Mouse (Mus musculus) heart, adult 10 weeks (tissue): ENCODE measurements around the gene Mmp23. TPM values are rescaled to one million over a fixed set of nuclear protein-coding genes. Genes with fewer than 3 reads are reported as not detected.

Experiments
- polyA plus RNA-seq: library from polyadenylated mRNA; stranded (reverse); fragments of 350-450 nt; fragmentation: Illumina TruSeq; extraction: RNeasy Lipid Tissue Mini Kit (QIAGEN cat#74804); gene quantifications from one replicate; pipeline ENCODE4 v1.2.3, GENCODE M21; 2014; ENCODE audit warnings: low read depth, low replicate concordance

Gene Mmp23
- 17.1 TPM for polyA plus RNA-seq

DNA sequence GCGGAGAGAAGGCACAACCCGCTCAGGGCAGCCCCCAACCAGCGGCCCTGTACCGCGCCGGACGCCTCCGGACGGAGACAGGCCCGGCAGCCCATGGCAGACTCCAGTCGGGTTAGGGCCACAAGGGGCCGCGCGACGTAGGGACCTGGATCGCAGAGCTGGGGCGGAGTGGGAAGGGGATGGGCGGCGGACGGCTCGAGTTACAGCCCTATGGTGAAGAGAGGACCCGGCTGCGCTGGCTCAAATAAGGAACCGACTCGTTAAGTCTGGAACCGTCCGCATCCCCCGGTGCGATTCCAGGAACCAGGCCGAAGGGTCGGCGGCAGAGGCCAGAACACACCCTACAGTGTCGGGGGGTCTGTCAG, at the start of gene Mmp23:
Gene Mmp23, minus strand, starts transcription at position 299 of the 365 bp plus-strand sequence.

DNA sequence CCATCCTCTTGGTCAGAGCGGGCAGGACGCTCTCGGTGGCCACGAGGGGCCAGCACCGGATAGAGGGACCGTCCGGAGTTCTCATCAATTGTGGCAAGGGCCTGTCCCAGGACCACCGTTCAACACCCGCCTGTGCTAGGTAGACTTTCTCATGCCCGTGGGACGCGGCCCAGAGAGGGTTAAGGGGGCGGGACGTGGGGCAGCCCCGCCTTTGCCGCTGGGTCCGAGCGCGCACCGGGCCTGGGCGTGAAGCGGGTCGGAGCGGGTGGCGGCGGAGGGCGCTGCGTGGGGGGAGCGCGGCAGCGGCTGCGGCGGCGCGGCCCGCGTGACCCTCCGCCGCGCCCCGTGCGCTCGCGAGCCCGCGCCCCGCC, 40.9 kb upstream of the Mmp23 start, which contains the start of gene Fndc10:
Gene Fndc10, plus strand, starts transcription at position 232 of the 371 bp plus-strand sequence.

GRCm38 (mm10) chr4:155668689-155669597, 15.8 kb upstream of the Mmp23 start, which contains the start of gene Mib2:
Gene Mib2 (minus strand): TSS chr4:155669198.

DNA sequence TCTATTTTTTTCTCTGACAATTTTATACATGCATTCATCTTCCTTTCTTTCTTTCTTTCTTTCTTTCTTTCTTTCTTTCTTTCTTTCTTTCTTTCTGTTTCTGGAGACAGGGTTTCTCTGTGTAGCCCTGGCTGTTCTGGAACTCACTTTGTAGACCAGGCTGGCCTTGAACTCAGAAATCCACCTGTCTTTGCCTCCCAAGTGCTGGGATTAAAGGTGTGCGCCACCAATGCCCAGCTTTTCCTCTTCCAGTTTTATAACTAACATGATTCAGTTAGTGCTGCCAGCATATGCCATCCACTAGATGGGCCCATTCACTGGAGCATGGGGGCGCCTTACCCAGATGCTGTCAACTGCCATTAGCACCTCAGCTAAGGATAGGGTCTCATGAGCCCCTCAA, 7.9 kb downstream of the Mmp23 start, which contains the start of gene Gm10563:
Gene Gm10563, minus strand, starts transcription at position 101 of the 400 bp plus-strand sequence.

DNA sequence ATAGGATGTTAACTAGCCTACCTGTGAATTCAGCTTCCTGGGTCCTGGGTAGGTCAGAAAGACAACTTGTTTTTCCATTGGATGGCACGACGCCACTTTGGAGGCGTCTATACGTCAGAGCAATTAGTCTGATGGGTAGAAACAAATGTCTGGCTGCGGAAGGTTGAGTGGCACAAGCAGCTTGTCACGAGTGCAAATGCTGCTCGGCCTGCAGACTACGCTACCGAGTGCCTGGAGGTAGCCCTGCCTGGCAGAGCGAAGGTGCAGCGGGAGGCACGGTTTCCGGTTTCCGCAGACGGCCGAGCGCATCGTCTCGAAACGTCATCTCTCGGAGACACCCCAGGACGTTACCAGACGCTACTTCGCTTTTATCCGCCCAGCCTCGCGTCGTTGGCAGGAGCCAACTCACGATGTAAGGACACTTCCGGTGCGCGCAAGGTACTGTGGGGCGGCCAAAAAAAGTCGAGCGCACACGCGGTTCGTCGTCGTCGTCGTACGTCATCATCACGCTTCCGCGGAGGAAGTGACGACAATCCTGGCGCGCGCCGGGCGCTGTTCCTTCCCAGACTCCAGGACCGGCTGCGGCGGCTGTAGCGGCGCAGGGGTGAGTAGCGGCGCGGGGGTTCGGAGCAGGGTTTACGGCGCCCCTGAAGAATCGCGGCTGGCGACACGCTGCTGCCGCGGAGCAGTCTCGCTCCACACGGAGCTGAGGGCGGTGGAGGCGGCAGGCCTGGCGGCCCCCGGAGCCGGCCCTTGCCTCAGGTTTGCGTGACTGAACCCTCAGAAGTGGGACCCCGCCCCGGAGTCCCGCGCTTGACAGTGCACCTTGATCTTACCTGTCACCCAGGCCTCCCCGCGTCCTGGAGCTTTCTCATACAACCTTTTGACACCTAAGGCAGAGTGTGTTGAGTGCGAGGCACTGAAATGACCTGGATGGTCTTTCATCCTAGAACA, 28.6 kb downstream of the Mmp23 start, which contains the start of gene Cdk11b:
Gene Cdk11b, plus strand, starts transcription at position 517 of the 954 bp plus-strand sequence.

DNA sequence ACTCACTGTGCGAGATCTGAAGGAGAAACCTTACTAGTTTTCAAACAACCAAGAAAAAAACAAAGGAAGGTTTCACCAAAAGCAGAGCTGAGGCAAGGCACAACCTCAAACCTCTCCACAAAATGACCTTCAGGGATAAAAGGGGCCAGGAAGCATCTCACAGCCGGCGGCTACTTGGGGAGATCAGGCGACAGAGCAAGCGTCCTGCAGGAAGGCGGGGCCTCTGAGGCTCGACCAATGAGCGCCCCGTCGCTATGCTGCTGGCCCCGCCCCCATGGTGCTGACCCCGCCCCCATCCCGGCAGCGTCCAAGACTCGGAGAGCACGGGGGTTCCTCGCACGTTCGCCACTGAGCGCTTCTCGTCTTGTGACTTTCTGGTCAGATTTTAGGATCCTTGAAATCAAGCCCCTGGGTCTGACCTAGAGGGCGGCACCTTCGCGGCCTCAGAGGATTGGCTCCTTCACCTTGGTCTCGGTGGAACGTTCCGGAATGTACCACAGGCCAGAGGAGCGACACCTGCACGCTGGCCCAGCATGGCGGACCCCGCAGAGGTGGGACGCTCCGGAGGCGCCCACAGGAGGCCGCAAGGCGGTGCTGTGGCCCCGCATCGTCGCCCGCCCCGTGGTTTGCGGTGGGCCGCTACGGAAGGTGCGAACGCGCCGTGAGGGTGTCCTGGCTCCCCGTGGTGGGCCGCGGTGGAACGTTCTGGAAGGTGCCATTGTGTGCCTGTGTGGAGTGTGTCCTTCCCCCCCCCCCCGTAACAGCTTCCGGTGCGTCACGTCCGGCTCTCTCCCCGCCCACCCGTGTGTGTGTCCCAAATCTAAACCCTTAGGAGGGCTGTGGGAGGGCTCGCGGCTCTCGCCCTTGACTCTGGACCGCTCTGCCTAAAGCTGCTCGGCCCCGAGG, 51.8 kb downstream of the Mmp23 start, which contains the start of gene Slc35e2:
Gene Slc35e2, plus strand, starts transcription at position 326 of the 906 bp plus-strand sequence.

Other genes starting within 250 kb of the Mmp23 start
- 0.58 TPM for gene Cfap74, start 244.2 kb downstream of the Mmp23 start, polyA plus RNA-seq
- 2.3 TPM for gene Tmem52, start 184.3 kb downstream of the Mmp23 start, polyA plus RNA-seq
- 102 TPM for gene Gnb1, start 162.0 kb downstream of the Mmp23 start, polyA plus RNA-seq
- 31.7 TPM for gene Nadk, start 91.0 kb downstream of the Mmp23 start, polyA plus RNA-seq
- gene Slc35e2, start 52.0 kb downstream of the Mmp23 start, polyA plus RNA-seq, result 8.7 TPM
- gene Cdk11b, start 28.5 kb downstream of the Mmp23 start, polyA plus RNA-seq, result 71.4 TPM
- not detected for gene Gm10563, start 8.0 kb downstream of the Mmp23 start, polyA plus RNA-seq
- gene Mib2, start 15.8 kb upstream of the Mmp23 start, polyA plus RNA-seq, result 29.0 TPM
- 2.0 TPM for gene Fndc10, start 41.0 kb upstream of the Mmp23 start, polyA plus RNA-seq
- gene Ssu72, start 51.4 kb upstream of the Mmp23 start, polyA plus RNA-seq, result 55.4 TPM
- 0.79 TPM for gene Tmem240, start 81.4 kb upstream of the Mmp23 start, polyA plus RNA-seq
- gene Atad3a, start 107.7 kb upstream of the Mmp23 start, polyA plus RNA-seq, result 67.4 TPM
- gene Vwa1, start 121.3 kb upstream of the Mmp23 start, polyA plus RNA-seq, result 11.3 TPM
- gene Tmem88b, start 132.5 kb upstream of the Mmp23 start, polyA plus RNA-seq, result 1.1 TPM
- not detected for gene Ankrd65, start 137.1 kb upstream of the Mmp23 start, polyA plus RNA-seq
- 93.6 TPM for gene Mrpl20, start 149.5 kb upstream of the Mmp23 start, polyA plus RNA-seq
- gene Ccnl2, start 159.1 kb upstream of the Mmp23 start, polyA plus RNA-seq, result 89.2 TPM
- 129 TPM for gene Aurkaip1, start 177.9 kb upstream of the Mmp23 start, polyA plus RNA-seq
- gene Mxra8, start 186.3 kb upstream of the Mmp23 start, polyA plus RNA-seq, result 44.3 TPM
- 41.8 TPM for gene Dvl1, start 194.0 kb upstream of the Mmp23 start, polyA plus RNA-seq
- gene Tas1r3, start 210.0 kb upstream of the Mmp23 start, polyA plus RNA-seq, result 0.21 TPM
- 4.2 TPM for gene Cptp, start 216.1 kb upstream of the Mmp23 start, polyA plus RNA-seq
- 19.1 TPM for gene Ints11, start 216.2 kb upstream of the Mmp23 start, polyA plus RNA-seq
- 15.5 TPM for gene Pusl1, start 238.4 kb upstream of the Mmp23 start, polyA plus RNA-seq
- gene Acap3, start 238.4 kb upstream of the Mmp23 start, polyA plus RNA-seq, result 10.2 TPM